Mouse (Mus musculus): Measurements from ENCODE around the gene Nle1. TPM values are rescaled to one million over a fixed set of nuclear protein-coding genes. Genes with fewer than 3 reads are reported as not detected.

The Nle1 gene
- polyA plus RNA-seq, 1 experiment from 2014 or later: 20.4 TPM

DNA sequence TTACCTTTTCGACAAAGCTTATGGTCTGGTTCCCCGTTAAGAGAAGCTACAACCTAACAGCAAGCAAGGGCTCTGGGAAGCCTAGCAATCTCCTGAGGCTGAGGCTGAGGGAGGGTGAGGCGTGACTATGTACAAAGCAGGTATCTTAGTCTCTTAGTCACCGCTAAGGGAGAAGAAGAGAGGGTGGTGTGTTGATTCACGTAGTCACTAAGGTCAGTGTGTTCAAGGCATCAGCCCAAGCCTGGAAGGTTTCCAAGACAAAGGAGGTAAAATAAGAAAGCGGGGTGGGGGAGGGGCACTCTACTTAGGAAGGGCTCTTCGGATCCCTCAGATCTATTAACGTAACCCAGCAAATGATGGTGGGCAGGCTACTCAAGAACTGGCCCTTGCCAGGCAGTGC, 46.7 kb downstream of the Nle1 start:
- in situ Hi-C loops (cut with MboI; ENCODE audit: low pct_unique_long_range_greater_than_20kb): loop anchor here (25.0 kb wide), 1 partner anchor 824 kb away; the partner anchor contains the start of genes Ccl2, Ccl7 and Gm17268
- ATAC-seq: no peak
- DNase-seq (ENCODE audit: low read depth, low spot score): no peak
- POLR2A ChIA-PET: no interaction called here
- H3K27me3 ChIP-seq: no peaks in the 10 kb centered on the region
- no peak for TF ChIP-seq CTCF (IDR thresholded peaks at IDR 0.05)
- CTCF ChIA-PET: no interaction called here

DNA sequence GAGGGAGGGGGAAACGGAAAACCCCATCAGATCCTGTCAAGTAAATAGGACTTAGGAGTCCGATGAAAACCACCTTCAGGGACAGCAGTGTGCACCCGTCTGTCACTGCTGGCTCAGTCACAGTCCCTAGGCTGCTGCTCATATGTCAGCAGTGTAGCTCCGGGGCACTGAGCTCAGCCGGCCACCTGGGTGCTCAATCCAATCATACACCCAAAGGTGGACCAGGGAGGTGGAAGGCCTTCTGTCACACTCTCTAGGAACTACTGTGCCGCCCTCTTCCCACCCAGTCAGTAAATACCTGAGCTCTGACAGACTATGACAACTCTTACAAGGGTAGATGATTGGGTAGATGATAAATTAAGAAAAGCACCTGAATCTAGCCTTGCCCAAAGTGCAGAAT, 47.5 kb downstream of the Nle1 start:
- ChIA-PET POLR2A (no interaction called here), CTCF (no interaction called here)

DNA sequence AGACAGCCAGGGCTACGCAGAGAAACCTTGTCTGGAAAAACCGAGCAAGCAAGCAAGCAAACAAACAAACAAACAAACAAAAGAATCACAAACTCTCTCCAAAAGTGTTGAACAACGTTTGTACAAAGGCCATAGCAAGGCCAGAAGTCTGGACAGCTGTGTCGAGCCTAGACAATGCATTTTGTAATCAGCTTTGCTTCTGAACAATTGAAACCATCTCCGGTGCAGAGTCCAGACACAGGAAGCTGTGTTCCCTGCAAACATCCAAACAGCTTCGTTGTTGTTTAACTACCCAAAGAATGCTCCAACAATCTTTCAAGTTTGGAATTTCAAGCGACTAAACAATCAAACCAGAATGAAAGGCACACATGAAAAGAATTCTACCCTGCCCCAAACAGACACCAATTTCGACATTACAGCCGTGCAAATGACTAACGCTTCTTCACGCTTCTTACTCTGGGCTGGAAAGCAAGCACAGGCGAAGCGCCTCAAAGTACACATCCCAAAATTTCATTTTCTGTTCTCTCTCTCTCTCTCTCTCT, 50.8 kb downstream of the Nle1 start:
- no peak for TF ChIP-seq CTCF (IDR thresholded peaks at IDR 0.05)
- CTCF ChIA-PET: interaction anchor here (1.1 to 2.6 kb wide), 3 partner anchors 9 to 54 kb away, joined by 3 to 14 read pairs (median 6); no protein-coding TSS in a partner anchor
- POLR2A ChIA-PET: interaction anchor here (0.6 kb wide), 1 partner anchor 851 kb away, joined by 4 read pairs; no protein-coding TSS in a partner anchor
- DNase-seq (ENCODE audit: low read depth, low spot score): no peak
- no peaks in the 10 kb centered on the region for H3K27me3 ChIP-seq
- in situ Hi-C loops (cut with MboI; ENCODE audit: low pct_unique_long_range_greater_than_20kb): loop anchor here (25.0 kb wide), 1 partner anchor 820 kb away; the partner anchor contains the start of genes Ccl2, Ccl7 and Gm17268
- ATAC-seq: no peak

More for the DNA sequence above, 47.5 kb downstream of the Nle1 start:
- H3K27me3 ChIP-seq: no peaks in the 10 kb centered on the region
- DNase-seq (ENCODE audit: low read depth, low spot score): no peak
- no peak for TF ChIP-seq CTCF (IDR thresholded peaks at IDR 0.05)
- ATAC-seq: no peak
- in situ Hi-C loops (cut with MboI; ENCODE audit: low pct_unique_long_range_greater_than_20kb): loop anchor here (25.0 kb wide), 1 partner anchor 823 kb away; the partner anchor contains the start of genes Ccl2, Ccl7 and Gm17268

DNA sequence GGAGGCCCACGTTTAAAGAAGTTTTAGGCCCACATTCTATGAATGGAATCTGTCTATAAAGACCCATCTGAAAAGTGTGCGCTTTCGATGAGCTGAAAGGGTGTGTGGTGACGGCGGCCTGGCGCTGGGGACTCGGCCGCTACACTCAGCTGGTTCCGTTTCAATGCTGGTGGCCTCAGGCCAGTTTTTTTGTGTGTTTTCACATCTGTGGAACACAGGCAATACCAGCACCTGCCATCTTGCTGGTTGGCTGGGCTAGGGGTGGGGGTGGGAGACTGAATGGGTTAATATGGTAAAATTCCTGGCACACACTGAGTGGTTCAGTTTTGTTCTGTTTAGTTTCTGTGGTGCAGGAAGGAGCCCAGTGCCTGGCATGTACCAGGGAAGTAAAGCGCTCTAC, 52.2 kb downstream of the Nle1 start:
- ChIA-PET CTCF (interaction anchor here (2.6 kb wide), 1 partner anchor 11 kb away, joined by 14 read pairs; no protein-coding TSS in a partner anchor), POLR2A (no interaction called here)
- in situ Hi-C loops (cut with MboI; ENCODE audit: low pct_unique_long_range_greater_than_20kb): loop anchor here (25.0 kb wide), 1 partner anchor 819 kb away; the partner anchor contains the start of genes Ccl2, Ccl7 and Gm17268
- ATAC-seq (no peak), DNase-seq (ENCODE audit: low read depth, low spot score) (no peak)
- no peak for TF ChIP-seq CTCF (IDR thresholded peaks at IDR 0.05)
- no peaks in the 10 kb centered on the region for H3K27me3 ChIP-seq

DNA sequence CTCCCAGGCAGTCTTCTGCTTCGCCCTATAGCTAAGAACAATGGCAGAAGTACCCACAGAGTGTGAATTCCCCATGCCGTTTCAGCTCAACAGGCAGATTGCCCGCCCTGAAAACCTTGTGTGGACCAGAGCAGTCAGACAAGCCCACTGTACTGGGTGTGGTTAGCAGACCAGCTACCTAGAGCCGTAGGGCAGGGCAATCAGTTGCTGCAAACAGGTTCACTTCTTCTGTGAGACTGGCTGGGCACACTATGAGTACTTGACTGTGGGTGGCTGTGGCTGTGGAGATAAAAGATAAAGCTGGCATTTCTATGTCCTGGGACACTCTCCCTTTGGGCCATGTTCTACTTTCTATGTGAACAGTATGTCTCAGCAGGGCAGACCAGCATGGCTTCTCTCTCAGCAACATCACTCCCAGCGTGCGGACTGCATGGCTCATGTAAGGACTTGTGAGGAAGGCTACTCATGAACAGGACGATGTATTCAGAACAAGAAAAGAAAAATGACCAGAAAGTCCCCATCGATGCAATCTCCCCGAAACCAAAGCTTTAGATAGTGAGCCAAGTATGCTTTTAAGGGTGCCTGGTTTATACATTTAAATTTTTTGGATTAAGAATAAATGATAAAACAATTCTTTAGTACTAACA, 52.8 kb downstream of the Nle1 start:
- ChIA-PET POLR2A (no interaction called here), CTCF (no interaction called here)
- no peak for TF ChIP-seq CTCF (IDR thresholded peaks at IDR 0.05)
- no peaks in the 10 kb centered on the region for H3K27me3 ChIP-seq
- ATAC-seq (no peak), DNase-seq (ENCODE audit: low read depth, low spot score) (no peak)
- in situ Hi-C loops (cut with MboI; ENCODE audit: low pct_unique_long_range_greater_than_20kb): loop anchor here (25.0 kb wide), 1 partner anchor 818 kb away; the partner anchor contains the start of genes Ccl2, Ccl7 and Gm17268

DNA sequence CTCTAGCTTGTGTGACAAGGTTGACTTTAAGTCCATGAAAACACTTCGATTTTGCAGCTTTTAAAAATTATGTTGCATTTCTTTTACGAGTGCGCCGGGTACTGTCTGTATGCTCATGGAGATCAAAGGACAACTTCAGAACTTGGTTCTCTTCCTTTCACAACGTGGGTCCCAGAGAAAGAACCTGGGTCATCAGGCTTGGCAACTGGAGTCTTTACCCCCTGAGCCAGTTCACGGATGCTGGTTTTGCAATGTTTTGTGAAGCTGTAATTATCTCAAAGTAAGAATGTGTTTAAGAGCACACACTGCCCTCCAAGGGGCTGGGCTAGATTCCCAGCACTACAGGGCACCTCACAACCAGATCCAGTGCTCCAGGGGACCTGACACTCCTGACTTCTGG, 54.1 kb downstream of the Nle1 start:
- POLR2A ChIA-PET: no interaction called here
- CTCF ChIA-PET: interaction anchor here (0.5 kb wide), 1 partner anchor 42 kb away, joined by 3 read pairs; no protein-coding TSS in a partner anchor
- ATAC-seq (no peak), DNase-seq (ENCODE audit: low read depth, low spot score) (no peak)
- no peak for TF ChIP-seq CTCF (IDR thresholded peaks at IDR 0.05)
- in situ Hi-C loops (cut with MboI; ENCODE audit: low pct_unique_long_range_greater_than_20kb): loop anchor here (25.0 kb wide), 1 partner anchor 817 kb away; the partner anchor contains the start of genes Ccl2, Ccl7 and Gm17268
- H3K27me3 ChIP-seq: no peaks in the 10 kb centered on the region

DNA sequence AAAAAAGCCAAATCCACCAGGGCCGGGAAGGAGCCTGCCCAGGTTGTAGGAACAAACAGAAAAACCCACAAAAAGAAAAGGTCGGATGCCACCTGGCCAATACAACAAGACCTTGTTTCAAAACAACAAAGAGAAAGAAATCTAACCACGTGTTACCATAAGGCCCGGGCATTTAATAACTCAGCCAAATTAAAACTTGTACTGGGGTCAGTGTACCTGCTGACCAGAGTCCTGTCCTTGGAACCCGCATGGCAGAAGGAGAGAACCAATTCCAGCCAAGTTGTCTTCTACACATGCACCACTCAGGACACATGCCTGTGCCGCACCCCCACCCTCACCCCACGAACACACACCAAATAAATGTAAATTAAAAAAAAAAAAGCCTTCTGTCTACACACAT, 55.3 kb downstream of the Nle1 start:
- in situ Hi-C loops (cut with MboI; ENCODE audit: low pct_unique_long_range_greater_than_20kb): loop anchor here (25.0 kb wide), 1 partner anchor 816 kb away; the partner anchor contains the start of genes Ccl2, Ccl7 and Gm17268
- ChIA-PET CTCF (no interaction called here), POLR2A (no interaction called here)
- H3K27me3 ChIP-seq: no peaks in the 10 kb centered on the region
- no peak for TF ChIP-seq CTCF (IDR thresholded peaks at IDR 0.05)
- DNase-seq (ENCODE audit: low read depth, low spot score) (no peak), ATAC-seq (no peak)

DNA sequence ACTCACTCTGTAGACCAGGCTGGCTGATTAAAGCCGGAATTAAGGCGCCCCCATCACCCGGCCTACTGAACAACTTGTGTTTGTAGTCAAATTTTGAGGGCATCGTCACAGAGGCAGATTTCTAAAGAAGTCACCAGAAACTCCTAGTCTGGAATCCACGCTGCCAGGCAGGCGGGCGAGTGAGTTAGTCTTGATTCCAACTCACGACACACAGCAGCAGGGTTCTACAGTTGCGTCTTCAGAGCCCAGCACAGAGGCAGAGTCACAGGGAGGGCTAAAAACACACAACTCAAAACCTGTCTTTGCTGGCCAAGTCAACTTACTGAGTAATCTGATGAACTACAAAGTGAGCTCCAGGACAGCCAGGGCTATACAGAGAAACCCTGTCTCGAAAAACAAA, 55.7 kb downstream of the Nle1 start:
- ChIA-PET POLR2A (no interaction called here), CTCF (interaction anchor here (2.5 kb wide), 1 partner anchor 18 kb away, joined by 9 read pairs; no protein-coding TSS in a partner anchor)
- no peaks in the 10 kb centered on the region for H3K27me3 ChIP-seq
- in situ Hi-C loops (cut with MboI; ENCODE audit: low pct_unique_long_range_greater_than_20kb): loop anchor here (25.0 kb wide), 1 partner anchor 815 kb away; the partner anchor contains the start of genes Ccl2, Ccl7 and Gm17268
- TF ChIP-seq CTCF (IDR thresholded peaks at IDR 0.05): no peak
- DNase-seq (ENCODE audit: low read depth, low spot score) (no peak), ATAC-seq (no peak)

DNA sequence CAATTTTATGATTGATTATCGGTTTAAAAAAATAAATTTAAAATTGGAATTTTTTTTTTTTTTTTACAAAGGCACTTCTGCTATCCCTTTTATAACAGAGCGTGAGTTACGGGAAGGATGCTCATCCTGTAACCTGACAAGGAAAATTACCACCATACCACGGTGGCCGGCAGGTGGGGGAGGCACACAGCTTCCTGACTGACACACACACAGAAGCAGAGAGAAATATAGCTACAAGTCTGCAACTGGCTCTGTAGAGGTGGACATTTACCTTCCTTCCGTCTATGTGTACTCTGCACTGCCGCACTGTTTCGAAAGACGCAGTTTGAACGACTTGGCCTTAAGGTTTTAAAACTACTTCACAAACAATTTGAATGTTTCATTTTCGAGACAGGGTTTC, 56.1 kb downstream of the Nle1 start:
- POLR2A ChIA-PET: no interaction called here
- TF ChIP-seq CTCF (IDR thresholded peaks at IDR 0.05): no peak
- CTCF ChIA-PET: interaction anchor here (2.5 kb wide), 1 partner anchor 18 kb away, joined by 9 read pairs; no protein-coding TSS in a partner anchor
- ATAC-seq (no peak), DNase-seq (ENCODE audit: low read depth, low spot score) (no peak)
- in situ Hi-C loops (cut with MboI; ENCODE audit: low pct_unique_long_range_greater_than_20kb): loop anchor here (25.0 kb wide), 1 partner anchor 815 kb away; the partner anchor contains the start of genes Ccl2, Ccl7 and Gm17268
- no peaks in the 10 kb centered on the region for H3K27me3 ChIP-seq

Other genes starting within 250 kb of the Nle1 start
- 0.47 TPM for gene Cct6b, start 144.1 kb downstream of the Nle1 start, polyA plus RNA-seq (2021)
- gene Zfp830, start 144.1 kb downstream of the Nle1 start, polyA plus RNA-seq (2021): 21.0 TPM
- 29.5 TPM for gene Lig3, start 127.3 kb downstream of the Nle1 start, polyA plus RNA-seq (2021)
- gene Rffl, start 37.2 kb downstream of the Nle1 start, polyA plus RNA-seq (2021): 12.7 TPM
- gene Rad51d, start 17.8 kb downstream of the Nle1 start, polyA plus RNA-seq (2021): 20.3 TPM
- gene Fndc8, start 16.3 kb downstream of the Nle1 start, polyA plus RNA-seq (2021): 0.03 TPM
- not detected for gene Unc45b, start 2.1 kb upstream of the Nle1 start, polyA plus RNA-seq (2021)
- not detected for gene Slfn5, start 42.9 kb upstream of the Nle1 start, polyA plus RNA-seq (2021)
- gene Slfn9, start 83.4 kb upstream of the Nle1 start, polyA plus RNA-seq (2021): 5.4 TPM
- gene Slfn8, start 112.4 kb upstream of the Nle1 start, polyA plus RNA-seq (2021): 0.92 TPM
- gene Slfn2, start 156.7 kb upstream of the Nle1 start, polyA plus RNA-seq (2021): 0.10 TPM
- not detected for gene Slfn1, start 208.4 kb upstream of the Nle1 start, polyA plus RNA-seq (2021)